Mouse (Mus musculus) ES-E14 (cell line): ENCODE results near the gene Olfr305. TPM values are rescaled to one million over a fixed set of nuclear protein-coding genes. Genes with fewer than 3 reads are reported as not detected.

Experiments
- DNase-seq: peaks from one replicate; pipeline ENCODE4 v3.0.0-alpha.2; 2013; ENCODE audit warnings: low read depth, low spot score
- H3K27ac ChIP-seq: 2 replicates; pipeline ENCODE4 v1.5.1; 2012; ENCODE audit warnings: low read depth, mild to moderate bottlenecking, low read length, moderate library complexity, mixed read lengths; ENCODE audit not compliant: poor library complexity, insufficient read depth, severe bottlenecking
- H3K36me3 ChIP-seq: 2 replicates; pipeline ENCODE4 v1.6.1; 2012; ENCODE audit warnings: mild to moderate bottlenecking, low read length, moderate library complexity, mixed read lengths; ENCODE audit not compliant: control insufficient read depth, poor library complexity, insufficient read depth, severe bottlenecking
- H3K4me1 ChIP-seq, 2 experiments: fragments of 150-350 bp in 1 of 2; sonication (generic) in 1 of 2; 2 replicates each; pipeline ENCODE4 v1.6.1; 2012; ENCODE audit warnings: low read length in 2 of 2, mild to moderate bottlenecking in 1 of 2, mixed read lengths in 1 of 2; ENCODE audit not compliant: control insufficient read depth in 2 of 2, insufficient read depth in 2 of 2, poor library complexity in 1 of 2
- H3K4me3 ChIP-seq, 2 experiments: fragments of 150-350 bp in 1 of 2; sonication (generic) in 1 of 2; 2 replicates each; pipeline ENCODE4 v1.5.1; 2012; ENCODE audit warnings: low read length in 2 of 2, low read depth in 1 of 2, mild to moderate bottlenecking in 1 of 2, mixed read lengths in 1 of 2; ENCODE audit not compliant: insufficient read depth in 1 of 2, poor library complexity in 1 of 2, severe bottlenecking in 1 of 2
- H3K9ac ChIP-seq: 2 replicates; pipeline ENCODE4 v1.6.1; 2012; ENCODE audit warnings: low read depth, mild to moderate bottlenecking, low read length, mixed read lengths; ENCODE audit not compliant: poor library complexity, insufficient read depth, severe bottlenecking
- H3K9me3 ChIP-seq: fragments of 150-350 bp; sonication (generic); 2 replicates; pipeline ENCODE4 v1.6.1; 2012; ENCODE audit warnings: low read depth, mild to moderate bottlenecking, low read length; ENCODE audit not compliant: control insufficient read depth, insufficient read depth
- CHD2 ChIP-seq: IDR thresholded peaks from 2 replicates; pipeline ENCODE4 v1.6.1; 2014; ENCODE audit warnings: mild to moderate bottlenecking, low read depth, low read length, inconsistent platforms
- HCFC1 ChIP-seq: IDR thresholded peaks from 2 replicates; pipeline ENCODE4 v1.6.1; 2012; ENCODE audit warnings: low read length, inconsistent platforms, borderline replicate concordance; ENCODE audit not compliant: insufficient read depth
- MAFK ChIP-seq: IDR thresholded peaks from 2 replicates; pipeline ENCODE4 v1.6.1; 2014; ENCODE audit warnings: mild to moderate bottlenecking, low read depth, low read length, inconsistent platforms; ENCODE audit not compliant: insufficient read depth
- ZC3H11A ChIP-seq: IDR thresholded peaks from 2 replicates; pipeline ENCODE4 v1.6.1; 2012; ENCODE audit warnings: low read depth, mild to moderate bottlenecking, inconsistent platforms, low read length, borderline replicate concordance
- ZNF384 ChIP-seq: IDR thresholded peaks from 2 replicates; pipeline ENCODE4 v1.6.1; 2012; ENCODE audit warnings: low read depth, low read length, inconsistent platforms
- in situ Hi-C, 2 experiments: fragments of 600-800 bp; cut with MboI; formaldehyde crosslinking; loops; one replicate each; pipeline ENCODE4 v1.15.1; 2025; ENCODE audit warnings: low sequenced_read_pairs in 2 of 2, inconsistent platforms in 1 of 2; ENCODE audit not compliant: unreplicated experiment in 2 of 2
- total RNA-seq: library from RNA; depleted of rRNA; stranded (reverse); fragments of 300-350 nt; gene quantifications from 2 replicates; pipeline ENCODE4 v1.2.3, GENCODE M21; 2012; rRNA removed

Gene Olfr305
- total RNA-seq, 1 experiment = not detected

DNA sequence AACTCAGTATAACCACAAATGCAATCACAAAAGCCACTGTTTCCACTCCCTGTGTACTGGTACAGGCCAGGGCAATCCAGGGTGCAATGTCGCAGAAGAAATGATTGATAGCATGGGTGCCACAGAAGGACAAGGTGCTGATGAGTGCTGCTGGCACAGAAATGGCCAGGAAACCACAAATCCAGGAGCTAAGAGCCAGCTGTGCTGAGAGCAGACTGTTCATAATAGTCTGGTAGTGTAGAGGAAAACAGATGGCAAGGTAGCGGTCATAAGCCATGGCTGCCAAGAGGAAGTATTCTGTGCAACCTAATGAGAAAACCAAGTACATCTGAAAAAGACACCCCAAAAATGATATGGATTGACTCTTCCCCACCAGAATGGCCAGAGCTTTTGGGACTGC lies 45.4 kb downstream of the Olfr305 start:
- Histone ChIP-seq H3K9me3 (no peaks in the 10 kb centered on the region), H3K9ac (no peak overlapping the region), H3K4me3 (no peak overlapping the region), H3K27ac (no peak overlapping the region), H3K4me1 (no peaks in the 10 kb centered on the region), H3K36me3 (no peaks in the 10 kb centered on the region)
- no peak for TF ChIP-seq ZC3H11A
- no peak for TF ChIP-seq CHD2
- TF ChIP-seq MAFK = no peak
- no peak for TF ChIP-seq HCFC1
- no peak for TF ChIP-seq ZNF384
- in situ Hi-C loops = no loop called here
- DNase-seq = no peak

DNA sequence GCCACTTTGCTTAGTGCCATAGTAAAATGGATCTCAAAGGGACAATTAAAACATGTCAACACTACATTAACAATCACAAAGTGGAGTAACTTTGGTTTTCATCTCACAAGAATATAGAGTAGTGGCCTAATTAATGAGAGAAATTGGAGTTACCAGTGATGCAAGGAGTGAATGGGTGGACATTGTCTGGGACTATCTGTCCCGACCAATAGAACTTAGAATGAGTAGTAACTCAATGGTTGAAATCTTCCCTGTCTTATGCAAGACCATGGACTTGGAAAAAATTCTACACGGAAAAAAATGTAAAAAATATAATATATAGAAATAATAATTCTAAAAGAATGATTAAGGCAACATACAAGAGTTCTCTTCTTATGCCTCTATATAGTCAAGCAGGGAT lies 53.1 kb downstream of the Olfr305 start, which contains the start of gene Olfr309:
Olfr309 (minus strand) TSS at position 101 of the 400 bp plus-strand sequence.
- TF ChIP-seq ZNF384 (no peak), CHD2 (no peak), HCFC1 (no peak), MAFK (no peak), ZC3H11A (no peak)
- Histone ChIP-seq H3K4me3 (no peak within 1 kb of the TSS), H3K27ac (no peak within 1 kb of the TSS), H3K9me3 (no peaks in the 10 kb centered on the region), H3K36me3 (no peaks in the 10 kb centered on the region), H3K4me1 (no peaks in the 10 kb centered on the region), H3K9ac (no peak within 1 kb of the TSS)
- no peak for DNase-seq
- in situ Hi-C loops = no loop called here

Other genes with a start within 250 kb of the Olfr305 start
- not detected in 2 replicates for gene Vmn2r75, start 195.2 kb downstream of the Olfr305 start, total RNA-seq
- gene Vmn2r76, start 120.6 kb downstream of the Olfr305 start, total RNA-seq = not detected in 2 replicates
- not detected in 2 replicates for gene Olfr310, start 89.8 kb downstream of the Olfr305 start, total RNA-seq
- gene Olfr309, start 53.2 kb downstream of the Olfr305 start, total RNA-seq = not detected in 2 replicates
- gene Olfr308, start 41.3 kb downstream of the Olfr305 start, total RNA-seq = not detected in 2 replicates
- 0.76 and 1.5 TPM in 2 replicates for gene Olfr307, start 29.3 kb downstream of the Olfr305 start, total RNA-seq
- gene Olfr304, start 19.7 kb upstream of the Olfr305 start, total RNA-seq = not detected in 2 replicates
- not detected in 2 replicates for gene Olfr303, start 30.9 kb upstream of the Olfr305 start, total RNA-seq
- gene Olfr301, start 36.9 kb upstream of the Olfr305 start, total RNA-seq = not detected in 2 replicates
- not detected in 2 replicates for gene Olfr299, start 93.0 kb upstream of the Olfr305 start, total RNA-seq
- gene Olfr298, start 125.6 kb upstream of the Olfr305 start, total RNA-seq = not detected in 2 replicates
- not detected in 2 replicates for gene Olfr297, start 153.0 kb upstream of the Olfr305 start, total RNA-seq
- gene Olfr295, start 216.9 kb upstream of the Olfr305 start, total RNA-seq = not detected in 2 replicates
- gene Olfr294, start 249.7 kb upstream of the Olfr305 start, total RNA-seq = not detected in 2 replicates